Mouse (Mus musculus): ENCODE measurements around the gene Tacc2. TPM values are rescaled to one million over a fixed set of nuclear protein-coding genes. Genes with fewer than 3 reads are reported as not detected.

The Tacc2 gene
- total RNA-seq, 1 experiment from 2014 or later, result 2.0 TPM

DNA sequence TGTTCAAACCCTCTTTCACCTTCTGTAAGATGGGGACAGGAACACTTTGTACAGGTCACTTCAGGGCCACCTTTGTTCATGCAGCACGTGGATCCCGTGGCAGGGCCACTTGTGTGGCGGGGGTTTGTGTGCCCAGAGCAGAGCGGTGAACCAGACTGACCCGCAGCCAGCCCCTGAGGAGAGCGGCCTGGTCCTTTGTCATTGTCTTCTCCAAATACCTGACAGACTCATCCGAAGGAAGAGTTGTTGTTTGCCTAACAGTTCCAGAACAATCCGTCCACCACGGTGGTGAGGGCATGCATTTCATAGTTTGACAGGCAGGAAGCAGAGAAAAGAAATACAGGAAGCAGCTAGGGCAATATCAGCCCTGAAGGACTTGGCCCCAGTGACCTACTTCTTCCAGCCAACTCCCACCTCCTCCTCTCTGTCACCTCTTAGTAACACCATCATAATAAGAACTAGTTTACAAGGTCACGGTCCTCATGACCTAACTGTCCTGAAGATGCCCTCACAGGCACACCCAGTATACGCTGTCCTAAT is 180.2 kb downstream of the Tacc2 start:
- peak in 1 of 2 experiments; percentile 26; a peak in 1 of 4 replicates for ATAC-seq (replicated peaks in 1 of 2; ENCODE audit: insufficient read depth in 1 of 2, low FRiP score in 2 of 2, low TSS enrichment in 1 of 2, low read depth in 1 of 2, poor library complexity in 2 of 2, severe bottlenecking in 2 of 2)

DNA sequence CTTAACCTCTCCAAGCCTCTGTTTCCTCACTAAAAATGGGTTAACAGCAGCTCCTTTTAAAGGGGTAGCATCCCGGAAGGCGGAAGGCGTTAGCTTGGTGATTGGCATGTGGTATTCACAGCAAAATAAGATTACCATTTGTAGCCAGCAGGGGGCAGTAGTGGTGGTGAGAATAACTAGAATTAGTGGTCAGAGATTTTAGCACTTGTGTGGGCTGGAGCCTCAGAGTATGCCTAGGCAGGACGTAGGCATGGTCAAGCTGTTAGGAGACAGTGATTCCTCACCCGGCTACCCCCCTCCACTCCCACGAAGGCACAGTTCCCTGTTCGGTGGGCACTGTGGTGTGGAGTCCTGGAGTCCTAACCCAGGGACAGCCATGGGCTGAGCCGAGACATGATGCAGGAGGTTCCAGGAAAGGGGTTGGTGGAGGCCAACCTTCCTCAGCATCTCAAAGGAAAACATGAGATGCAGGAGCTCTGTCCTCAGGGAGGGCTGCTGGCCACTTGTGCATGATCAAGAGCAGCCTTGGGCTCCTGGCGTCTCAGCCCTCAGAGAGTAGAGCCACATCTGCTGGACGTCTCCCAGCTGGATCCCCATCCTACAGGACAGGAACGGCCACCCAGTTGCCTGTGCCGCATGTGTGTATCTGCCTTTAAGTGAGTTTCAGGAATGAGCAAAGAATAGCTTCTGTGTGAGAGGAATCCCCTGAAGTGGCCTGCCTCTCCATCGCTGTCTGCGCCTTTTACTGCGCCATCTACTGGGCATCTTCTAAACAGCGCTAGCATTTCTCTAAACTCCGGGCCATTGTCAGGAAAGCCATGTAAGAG is 185.0 kb downstream of the Tacc2 start:
- ATAC-seq (replicated peaks in 1 of 2; ENCODE audit: insufficient read depth in 1 of 2, low FRiP score in 2 of 2, low TSS enrichment in 1 of 2, low read depth in 1 of 2, poor library complexity in 2 of 2, severe bottlenecking in 2 of 2), result peak; percentile 72 to 74

DNA sequence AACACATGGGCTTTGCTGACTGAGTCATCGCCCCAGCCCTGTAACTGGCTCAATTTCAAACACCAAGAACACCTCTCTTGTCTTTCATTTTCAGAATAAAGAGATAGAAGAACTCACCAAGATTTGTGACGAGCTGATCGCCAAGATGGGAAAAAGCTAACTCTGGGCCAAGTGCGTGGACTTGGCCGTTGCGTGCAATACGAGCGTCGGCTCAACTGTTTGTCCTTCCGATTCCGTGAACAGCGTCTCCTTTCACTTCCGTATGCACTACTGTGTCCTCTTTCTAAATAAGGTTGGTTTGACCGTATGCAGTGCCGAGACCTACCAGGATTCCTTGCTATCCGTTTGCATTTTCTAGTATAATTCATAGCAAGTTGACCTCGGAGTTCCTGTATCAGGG is 186.9 kb downstream of the Tacc2 start:
- no peak for ATAC-seq (replicated peaks in 1 of 2; ENCODE audit: insufficient read depth in 1 of 2, low FRiP score in 2 of 2, low TSS enrichment in 1 of 2, low read depth in 1 of 2, poor library complexity in 2 of 2, severe bottlenecking in 2 of 2)

DNA sequence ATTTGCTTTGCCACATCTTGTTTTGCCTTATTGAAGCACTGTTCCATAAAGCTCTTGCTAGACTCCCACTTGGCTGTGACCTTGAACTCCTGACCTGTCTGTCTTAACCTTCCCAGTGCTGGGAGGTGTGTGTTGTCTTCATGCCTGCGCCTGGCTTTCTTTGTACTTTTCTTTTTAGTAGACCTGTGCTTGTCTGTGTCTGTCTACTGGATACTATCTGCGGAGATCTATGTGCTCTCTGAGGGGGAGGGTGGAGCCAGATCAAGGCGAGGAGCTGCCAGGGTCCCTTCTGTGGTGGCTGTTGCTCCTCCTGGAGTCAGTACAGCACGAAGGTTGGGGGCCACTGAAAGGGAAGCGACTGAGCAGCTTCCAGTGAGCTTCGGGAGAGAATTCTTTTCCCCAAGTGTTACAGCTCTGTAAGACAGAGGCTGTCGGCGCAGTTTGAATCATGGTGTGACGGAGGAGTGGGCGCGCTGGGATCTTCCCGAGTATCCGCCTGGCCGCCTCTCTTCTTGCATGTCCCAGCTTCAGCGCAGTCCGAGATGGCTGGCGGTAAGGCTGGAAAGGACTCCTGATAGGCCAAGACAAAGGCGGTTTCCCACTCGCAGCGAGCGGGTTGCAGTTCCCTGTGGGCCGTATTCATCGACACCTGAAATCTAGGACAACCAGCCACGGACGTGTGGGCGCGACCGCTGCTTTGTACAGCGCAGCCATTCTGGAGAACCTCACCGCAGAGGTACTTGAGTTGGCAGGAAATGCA is 189.4 kb downstream of the Tacc2 start:
- ATAC-seq (replicated peaks in 1 of 2; ENCODE audit: insufficient read depth in 1 of 2, low FRiP score in 2 of 2, low TSS enrichment in 1 of 2, low read depth in 1 of 2, poor library complexity in 2 of 2, severe bottlenecking in 2 of 2), result no peak

DNA sequence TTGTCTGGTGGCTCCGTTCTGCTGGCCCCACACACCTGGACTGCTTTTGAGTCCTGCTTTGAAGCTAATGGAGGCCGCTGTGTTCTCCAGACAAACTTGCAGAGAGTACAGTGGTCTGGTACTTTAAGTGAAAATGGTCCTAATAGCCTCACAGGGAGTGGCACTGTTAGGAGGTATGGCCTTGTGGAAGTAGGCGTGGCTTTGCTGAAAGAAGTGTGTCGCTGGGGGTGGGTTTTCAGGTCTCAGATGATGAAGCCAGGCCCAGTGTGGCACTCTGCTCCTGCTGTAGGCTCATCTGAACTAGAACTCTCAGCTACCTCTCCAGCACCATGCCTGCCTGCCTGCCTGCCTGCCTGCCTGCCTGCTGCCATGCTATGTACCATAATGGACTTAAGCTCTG is 190.9 kb downstream of the Tacc2 start:
- no peak for ATAC-seq (replicated peaks in 1 of 2; ENCODE audit: insufficient read depth in 1 of 2, low FRiP score in 2 of 2, low TSS enrichment in 1 of 2, low read depth in 1 of 2, poor library complexity in 2 of 2, severe bottlenecking in 2 of 2)

DNA sequence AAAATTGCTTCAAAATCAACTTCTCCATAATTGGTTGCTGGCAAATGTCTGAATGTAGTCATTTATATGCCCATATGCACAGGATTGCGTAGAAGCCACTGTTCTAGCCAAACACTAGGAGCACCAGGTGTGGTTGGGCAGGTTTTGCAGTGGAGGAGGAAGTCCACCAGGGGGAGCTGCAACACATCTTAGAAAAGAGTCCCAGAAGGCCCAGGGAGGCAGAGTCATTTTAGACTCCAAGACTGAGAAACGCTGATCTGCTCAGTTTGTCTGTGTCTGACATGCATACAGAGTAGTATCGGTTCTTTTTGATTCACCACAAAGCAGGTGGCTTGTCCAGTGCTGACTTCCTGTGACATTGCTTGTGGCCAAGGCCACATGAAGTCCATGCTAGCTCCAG is 193.5 kb downstream of the Tacc2 start:
- peak; percentile 71 to 85 for ATAC-seq (replicated peaks in 1 of 2; ENCODE audit: insufficient read depth in 1 of 2, low FRiP score in 2 of 2, low TSS enrichment in 1 of 2, low read depth in 1 of 2, poor library complexity in 2 of 2, severe bottlenecking in 2 of 2)

DNA sequence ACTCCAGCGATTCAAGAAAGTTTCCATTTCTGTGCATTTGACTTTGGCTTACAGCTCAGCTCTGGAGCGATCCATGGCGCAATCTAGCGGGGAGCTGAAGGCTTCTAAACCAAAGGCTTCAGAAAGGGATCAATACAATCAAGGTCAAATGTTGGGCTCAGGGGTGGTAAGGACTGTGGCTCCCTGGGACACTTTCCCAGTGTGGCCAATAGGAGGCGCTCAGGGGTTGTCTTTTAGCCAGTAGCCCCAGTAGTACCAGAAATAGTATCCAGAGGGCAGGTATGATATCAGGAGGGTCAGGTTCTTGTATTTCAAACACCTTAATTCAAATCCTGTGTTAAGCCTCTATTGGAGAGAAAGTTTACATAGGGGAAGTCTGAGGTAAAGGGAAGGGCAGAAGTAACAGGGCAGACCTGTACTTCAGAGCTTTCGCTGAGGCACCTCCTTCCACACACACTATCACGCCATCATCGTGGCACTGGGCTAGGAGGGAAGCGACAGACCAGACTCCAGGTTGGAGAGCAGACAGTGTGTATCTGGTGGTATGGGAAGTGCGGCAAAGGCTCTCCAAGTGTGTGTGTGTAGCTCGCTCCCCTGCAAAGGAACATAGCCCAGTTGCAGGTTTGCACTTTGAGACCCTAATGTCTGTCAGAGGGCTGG is 196.1 kb downstream of the Tacc2 start:
- ATAC-seq (replicated peaks in 1 of 2; ENCODE audit: insufficient read depth in 1 of 2, low FRiP score in 2 of 2, low TSS enrichment in 1 of 2, low read depth in 1 of 2, poor library complexity in 2 of 2, severe bottlenecking in 2 of 2), result peak; percentile 55 to 57; a peak in 3 of 4 replicates

DNA sequence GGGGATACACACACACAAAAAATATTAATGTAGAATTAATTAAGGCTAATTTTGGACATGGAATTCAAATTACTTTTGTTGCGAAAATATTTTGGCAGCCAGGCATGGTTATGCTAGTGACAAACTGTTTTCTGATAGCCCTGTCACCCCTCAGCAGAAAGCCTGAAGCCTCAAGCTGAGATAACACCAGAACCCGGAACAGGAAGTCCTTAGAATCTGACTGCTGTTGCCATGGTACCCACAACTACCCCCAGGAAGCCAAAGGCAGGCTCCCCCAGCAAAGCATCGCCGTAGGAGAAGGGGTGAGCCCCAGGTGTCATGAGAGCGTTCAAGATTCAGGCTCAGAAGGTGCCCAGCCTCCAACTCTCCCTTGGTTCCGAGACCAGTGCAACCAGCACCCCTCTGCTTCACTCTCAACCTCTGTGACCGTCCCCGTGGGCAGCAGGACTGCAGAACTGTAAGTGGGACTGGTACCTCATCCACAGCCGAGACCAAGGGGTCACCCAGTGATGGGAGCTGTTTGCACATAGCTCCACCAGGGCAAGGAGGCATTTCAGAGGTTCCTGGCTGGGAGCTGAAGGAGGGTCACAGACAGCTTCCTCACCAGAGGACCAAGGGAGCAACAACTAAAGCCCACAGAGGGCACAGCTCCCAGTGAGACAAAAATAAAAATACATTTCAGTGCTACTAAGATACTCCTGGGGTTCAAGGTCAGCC is 196.8 kb downstream of the Tacc2 start, which contains the start of gene Btbd16:
Btbd16 (plus strand) TSS at position 156 of the 717 bp plus-strand sequence.
- peak; percentile 46 to 47; a peak in 2 of 4 replicates for ATAC-seq (replicated peaks in 1 of 2; ENCODE audit: insufficient read depth in 1 of 2, low FRiP score in 2 of 2, low TSS enrichment in 1 of 2, low read depth in 1 of 2, poor library complexity in 2 of 2, severe bottlenecking in 2 of 2)

DNA sequence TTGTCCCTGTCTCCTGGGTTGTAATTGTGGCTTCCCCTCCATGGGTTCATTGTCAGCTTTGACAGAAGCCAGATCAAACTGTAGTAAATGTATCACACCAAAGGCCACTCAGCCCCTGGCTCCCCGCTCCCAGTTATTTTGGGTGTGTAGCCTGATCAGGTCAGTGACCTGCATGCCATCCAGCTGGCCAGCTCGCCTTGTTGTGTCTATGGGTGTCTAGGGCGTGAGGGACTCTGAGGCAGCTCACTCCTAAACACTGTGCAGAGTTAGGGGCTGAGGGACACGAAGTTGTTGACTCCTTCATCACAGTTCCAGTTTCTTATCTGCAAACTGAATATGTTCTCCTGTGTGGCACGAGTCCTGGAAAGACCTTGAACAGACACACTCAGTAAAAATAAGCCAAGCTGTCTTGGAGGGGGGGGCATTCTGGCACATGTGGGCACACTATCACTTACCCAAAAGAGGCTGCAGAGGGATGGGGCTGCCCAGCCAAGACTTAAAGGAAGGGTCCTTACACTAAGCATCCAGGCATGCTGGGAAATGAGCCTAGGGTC is 203.7 kb downstream of the Tacc2 start:
- no peak for ATAC-seq (replicated peaks in 1 of 2; ENCODE audit: insufficient read depth in 1 of 2, low FRiP score in 2 of 2, low TSS enrichment in 1 of 2, low read depth in 1 of 2, poor library complexity in 2 of 2, severe bottlenecking in 2 of 2)

DNA sequence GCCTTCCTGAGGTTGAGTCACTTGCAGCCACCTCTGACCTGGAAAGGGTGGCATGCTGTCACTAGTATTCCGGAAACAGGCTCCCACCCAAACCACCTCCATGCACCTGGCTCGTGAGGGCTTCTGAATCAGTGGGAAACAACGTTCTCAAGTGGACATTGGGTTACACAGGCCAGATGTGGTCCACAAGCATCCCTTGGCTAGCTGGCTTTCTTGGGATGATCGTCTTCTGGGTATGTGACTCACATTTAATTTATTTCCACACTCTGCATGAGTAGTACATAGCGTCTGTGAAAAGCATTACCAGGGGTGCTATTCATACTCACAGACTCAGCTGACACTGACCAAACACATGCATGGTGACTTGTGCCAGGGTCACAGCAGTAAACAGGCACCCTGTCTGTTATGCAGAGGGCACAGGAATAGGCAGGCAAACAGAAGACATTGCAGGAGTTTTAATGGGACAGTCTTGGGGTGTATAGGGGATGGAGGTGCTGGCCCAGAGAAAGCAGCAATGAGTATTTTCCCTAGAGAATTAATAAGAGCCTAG is 205.3 kb downstream of the Tacc2 start:
- no peak for ATAC-seq (replicated peaks in 1 of 2; ENCODE audit: insufficient read depth in 1 of 2, low FRiP score in 2 of 2, low TSS enrichment in 1 of 2, low read depth in 1 of 2, poor library complexity in 2 of 2, severe bottlenecking in 2 of 2)

DNA sequence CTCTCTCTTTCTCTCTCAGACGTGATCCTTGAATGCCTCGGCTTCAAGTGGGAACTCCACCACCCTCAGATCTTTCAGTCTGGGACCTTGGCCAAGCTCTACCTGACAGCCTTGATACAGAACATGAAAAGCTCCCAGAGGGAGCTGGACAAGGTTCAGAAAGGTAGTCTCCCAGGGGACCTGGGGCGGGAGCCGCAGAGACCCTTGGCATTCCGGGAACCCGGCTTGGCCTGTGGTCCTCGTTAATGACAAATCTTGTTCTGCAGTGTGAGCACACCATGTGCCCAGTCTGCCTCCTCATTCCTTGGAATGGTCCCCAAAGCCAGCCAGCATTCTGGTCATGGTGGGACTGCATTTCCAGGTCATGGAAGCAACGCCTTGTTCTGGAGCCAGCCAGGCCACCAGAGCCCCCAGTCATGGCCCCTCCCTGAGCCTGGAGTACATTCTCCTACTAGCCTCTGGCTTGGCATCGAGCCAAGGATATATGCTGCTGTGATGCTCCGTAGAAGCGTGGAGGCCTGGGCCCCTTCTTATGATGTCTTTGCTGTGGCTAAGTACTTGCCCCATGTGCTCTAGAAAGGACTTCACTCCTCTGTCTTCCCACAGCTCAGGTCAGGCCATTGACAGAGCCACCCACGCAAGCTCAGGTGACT is 208.8 kb downstream of the Tacc2 start:
- no peak for ATAC-seq (replicated peaks in 1 of 2; ENCODE audit: insufficient read depth in 1 of 2, low FRiP score in 2 of 2, low TSS enrichment in 1 of 2, low read depth in 1 of 2, poor library complexity in 2 of 2, severe bottlenecking in 2 of 2)

DNA sequence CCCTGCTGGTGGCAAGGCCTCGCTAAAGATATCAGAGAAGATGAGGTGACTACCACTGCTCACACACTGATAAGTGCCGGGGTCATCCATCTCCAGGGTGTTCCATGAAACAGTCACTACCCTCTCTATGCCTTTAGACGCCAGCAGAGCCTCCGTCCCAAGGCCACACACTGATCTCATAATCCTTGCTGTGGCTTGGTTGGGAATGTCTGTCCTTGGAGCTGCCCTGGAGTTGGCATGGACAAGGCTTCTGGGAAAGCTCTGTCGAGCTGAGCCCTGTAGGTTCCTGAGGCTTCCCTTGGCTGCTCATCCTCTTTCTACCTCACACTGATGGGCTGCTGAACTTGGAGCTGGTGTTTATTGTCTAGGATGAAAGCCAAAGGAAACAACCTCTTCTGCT is 209.5 kb downstream of the Tacc2 start:
- ATAC-seq (replicated peaks in 1 of 2; ENCODE audit: insufficient read depth in 1 of 2, low FRiP score in 2 of 2, low TSS enrichment in 1 of 2, low read depth in 1 of 2, poor library complexity in 2 of 2, severe bottlenecking in 2 of 2), result no peak

DNA sequence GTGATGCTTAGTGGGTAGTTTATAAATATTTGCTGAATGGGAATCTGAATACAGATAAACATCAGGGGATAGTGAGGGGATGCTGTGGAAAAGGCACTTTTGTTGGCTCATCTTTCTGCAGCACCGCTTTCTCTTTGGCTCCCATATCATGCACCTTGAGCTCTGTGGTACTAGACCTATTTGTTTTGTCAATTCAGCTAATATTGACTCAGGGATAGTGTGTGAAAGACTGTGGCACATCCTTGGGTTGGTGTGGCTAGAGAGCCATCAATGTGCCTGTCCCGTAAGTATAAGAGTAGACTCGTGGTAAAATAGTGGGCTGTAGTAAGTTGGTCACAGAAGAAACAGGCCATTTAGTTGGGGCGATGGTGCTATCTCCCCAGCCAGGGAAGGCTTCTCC is 210.3 kb downstream of the Tacc2 start:
- no peak for ATAC-seq (replicated peaks in 1 of 2; ENCODE audit: insufficient read depth in 1 of 2, low FRiP score in 2 of 2, low TSS enrichment in 1 of 2, low read depth in 1 of 2, poor library complexity in 2 of 2, severe bottlenecking in 2 of 2)

DNA sequence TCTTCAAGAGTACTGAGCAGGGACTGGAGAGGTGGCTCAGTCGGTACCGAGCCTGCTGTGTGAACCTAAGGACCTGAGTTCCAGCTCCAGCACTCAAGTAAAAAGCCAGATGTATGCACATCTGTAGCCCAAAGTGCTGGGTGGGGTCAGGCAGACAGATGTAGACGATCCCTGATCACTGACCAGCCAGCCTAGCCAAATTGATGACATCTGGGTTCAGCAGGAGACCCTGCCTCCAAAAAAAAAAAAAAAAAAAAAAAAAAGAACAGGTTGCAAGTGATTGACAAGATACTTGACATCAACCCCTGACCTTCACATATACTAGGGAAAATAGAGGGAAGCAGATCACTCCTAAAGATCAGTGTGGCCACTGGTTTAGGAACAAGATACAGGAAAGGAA is 211.7 kb downstream of the Tacc2 start:
- ATAC-seq (replicated peaks in 1 of 2; ENCODE audit: insufficient read depth in 1 of 2, low FRiP score in 2 of 2, low TSS enrichment in 1 of 2, low read depth in 1 of 2, poor library complexity in 2 of 2, severe bottlenecking in 2 of 2), result no peak

DNA sequence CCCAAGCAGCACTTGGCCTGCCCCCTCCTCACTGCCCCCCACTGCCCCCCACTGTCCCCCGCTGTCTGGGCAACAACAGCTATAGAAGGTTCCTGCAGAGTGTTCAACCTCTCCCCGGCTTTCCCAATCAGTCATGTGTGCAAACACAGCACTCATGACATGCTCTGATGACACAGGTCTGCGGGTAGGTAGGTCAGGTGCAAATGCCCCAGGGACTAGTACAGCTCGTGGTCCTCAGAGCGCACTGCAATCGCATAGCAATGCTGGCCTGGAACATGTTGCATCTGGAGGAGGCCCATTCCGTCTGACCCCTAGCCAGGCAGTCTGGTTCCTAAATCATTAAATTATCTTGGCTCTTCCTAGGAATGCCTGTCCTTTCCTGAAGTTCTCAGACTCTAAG is 212.2 kb downstream of the Tacc2 start:
- no peak for ATAC-seq (replicated peaks in 1 of 2; ENCODE audit: insufficient read depth in 1 of 2, low FRiP score in 2 of 2, low TSS enrichment in 1 of 2, low read depth in 1 of 2, poor library complexity in 2 of 2, severe bottlenecking in 2 of 2)

DNA sequence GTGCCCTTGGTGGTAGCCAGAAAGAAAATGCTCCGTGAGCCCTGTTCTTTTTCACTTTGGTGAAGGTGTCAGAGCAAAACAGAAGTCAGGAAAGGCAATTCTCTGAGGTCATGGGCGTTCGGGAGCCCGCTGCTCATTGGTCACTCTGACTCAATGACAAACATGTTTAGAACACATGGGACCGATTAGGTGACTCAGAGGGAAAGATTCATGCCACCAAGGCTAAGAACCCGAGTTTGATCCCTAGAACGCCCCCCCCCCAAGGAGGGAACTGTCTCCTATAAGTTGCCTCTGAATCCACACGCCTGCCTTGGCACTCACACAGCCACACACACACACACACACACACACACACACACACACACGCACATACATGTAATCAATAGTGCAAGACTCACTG is 216.4 kb downstream of the Tacc2 start:
- ATAC-seq (replicated peaks in 1 of 2; ENCODE audit: insufficient read depth in 1 of 2, low FRiP score in 2 of 2, low TSS enrichment in 1 of 2, low read depth in 1 of 2, poor library complexity in 2 of 2, severe bottlenecking in 2 of 2), result no peak
